Mouse (Mus musculus): ENCODE data around the gene Fam19a2. TPM values are rescaled to one million over a fixed set of nuclear protein-coding genes. Genes with fewer than 3 reads are reported as not detected.

Gene Fam19a2
- polyA plus RNA-seq (2017; shearing (Covaris generic)) = not detected

- no peak for ATAC-seq
Observed at GRCm38 (mm10) chr10:123263876-123264309, at the start of gene Fam19a2. TSS of gene Fam19a2 (plus strand) at chr10:123263996.

GRCm38 (mm10) chr10:123222785-123223184, 41.0 kb upstream of the Fam19a2 start:
- ATAC-seq = no peak

- no peak for ATAC-seq
Observed at GRCm38 (mm10) chr10:123229420-123229819, 34.4 kb upstream of the Fam19a2 start.

- no peak for ATAC-seq
Observed at GRCm38 (mm10) chr10:123248063-123248462, 15.7 kb upstream of the Fam19a2 start.

GRCm38 (mm10) chr10:123251904-123252303, 11.9 kb upstream of the Fam19a2 start:
- ATAC-seq = no peak

- ATAC-seq = no peak
Observed at GRCm38 (mm10) chr10:123254299-123254698, 9.5 kb upstream of the Fam19a2 start.

- ATAC-seq = no peak
Observed at GRCm38 (mm10) chr10:123255674-123256348, 8.0 kb upstream of the Fam19a2 start.

- no peak for ATAC-seq
Observed at GRCm38 (mm10) chr10:123264461-123265191, 830 bp downstream of the Fam19a2 start.

- no peak for ATAC-seq
Observed at GRCm38 (mm10) chr10:123265241-123265790, 1.5 kb downstream of the Fam19a2 start.

- no peak for ATAC-seq
Observed at GRCm38 (mm10) chr10:123268568-123268967, 4.8 kb downstream of the Fam19a2 start.

- no peak for ATAC-seq
Observed at GRCm38 (mm10) chr10:123274554-123274953, 10.8 kb downstream of the Fam19a2 start.

- no peak for ATAC-seq
Observed at GRCm38 (mm10) chr10:123307300-123307699, 43.5 kb downstream of the Fam19a2 start.

- ATAC-seq = no peak
Observed at GRCm38 (mm10) chr10:123326271-123326670, 62.5 kb downstream of the Fam19a2 start.

GRCm38 (mm10) chr10:123341280-123341679, 77.5 kb downstream of the Fam19a2 start:
- no peak for ATAC-seq

GRCm38 (mm10) chr10:123342591-123343236, 78.9 kb downstream of the Fam19a2 start:
- no peak for ATAC-seq

GRCm38 (mm10) chr10:123346301-123346700, 82.5 kb downstream of the Fam19a2 start:
- no peak for ATAC-seq

- no peak for ATAC-seq
Observed at GRCm38 (mm10) chr10:123353667-123354066, 89.9 kb downstream of the Fam19a2 start.

- ATAC-seq = no peak
Observed at GRCm38 (mm10) chr10:123357010-123357409, 93.2 kb downstream of the Fam19a2 start.

GRCm38 (mm10) chr10:123360492-123360891, 96.7 kb downstream of the Fam19a2 start:
- ATAC-seq = no peak

- no peak for ATAC-seq
Observed at GRCm38 (mm10) chr10:123364628-123365027, 100.8 kb downstream of the Fam19a2 start.

GRCm38 (mm10) chr10:123367152-123367864, 103.5 kb downstream of the Fam19a2 start:
- no peak for ATAC-seq

- ATAC-seq = no peak
Observed at GRCm38 (mm10) chr10:123383277-123383676, 119.5 kb downstream of the Fam19a2 start.

- ATAC-seq = no peak
Observed at GRCm38 (mm10) chr10:123385641-123386040, 121.8 kb downstream of the Fam19a2 start.

All from activated CD4-positive, CD25-positive, alpha-beta regulatory T cell, adult 4 months (primary cell).